ENCODE assay signal across 22 mouse cellular contexts in genomic region chr16:63528821-63529220, GRCm38 (mm10).
DNase-seq lines count a peak whose midpoint lies in the region; ATAC-seq and TF ChIP-seq lines count a peak whose summit lies in the region.
"Had no signal": no experiment of that assay in that cellular context is flagged by ENCODE, and none has a peak within 500 bp of the region (broad histone marks: within the 10 kb centered on the region; RNA-seq: fewer than 3 reads in every experiment).

No protein-coding gene starts in this region.

- no peak overlapping the region for H3K9ac ChIP-seq in forebrain, embryonic 14.5 days (ENCODE audit: low read length)
- H3K9ac ChIP-seq in forebrain, embryonic 13.5 days, result no peak overlapping the region
- H3K9ac ChIP-seq in stomach, embryonic 14.5 days (replicated peaks; ENCODE audit: low read depth, low read length), result no peak overlapping the region
- no peak overlapping the region for H3K9ac ChIP-seq in stomach, postnatal 0 days (ENCODE audit: low read length)
- H3K9ac ChIP-seq in stomach, embryonic 15.5 days, result no peak overlapping the region
- H3K9ac ChIP-seq: embryonic facial prominence, embryonic 12.5 days; forebrain, embryonic 12.5 days; forebrain, postnatal 0 days; hindbrain, embryonic 12.5 days; hindbrain, embryonic 15.5 days had no signal

- H3K27ac ChIP-seq in forebrain, embryonic 14.5 days (ENCODE audit: low read depth, low read length), result no peak overlapping the region
- H3K27ac ChIP-seq in forebrain, embryonic 13.5 days, result no peak overlapping the region
- H3K27ac ChIP-seq in stomach, embryonic 14.5 days (ENCODE audit: low read length), result peak overlapping the region; percentile 69
- no peak overlapping the region for H3K27ac ChIP-seq in stomach, postnatal 0 days (replicated peaks)
- 0 out of 2 replicates have a peak overlapping the region, but pooled peaks have one; percentile 37 for H3K27ac ChIP-seq in stomach, embryonic 15.5 days
- H3K27ac ChIP-seq: embryonic facial prominence, embryonic 12.5 days; forebrain, embryonic 12.5 days; gastrocnemius, adult 2 months; hindbrain, embryonic 12.5 days; hindbrain, embryonic 15.5 days had no signal

- H3K4me2 ChIP-seq in forebrain, embryonic 14.5 days (ENCODE audit: low read length), result no peak overlapping the region
- no peak overlapping the region for H3K4me2 ChIP-seq in forebrain, embryonic 13.5 days
- no peak overlapping the region for H3K4me2 ChIP-seq in stomach, embryonic 14.5 days (replicated peaks; ENCODE audit: low read depth, low read length)
- H3K4me2 ChIP-seq in stomach, postnatal 0 days (replicated peaks; ENCODE audit: low read depth), result no peak overlapping the region
- no peak overlapping the region for H3K4me2 ChIP-seq in stomach, embryonic 15.5 days
- H3K4me2 ChIP-seq: embryonic facial prominence, embryonic 12.5 days; forebrain, embryonic 12.5 days; heart, embryonic 11.5 days; hindbrain, embryonic 12.5 days; hindbrain, embryonic 15.5 days had no signal

- no peaks in the 10 kb centered on the region for H3K36me3 ChIP-seq in forebrain, embryonic 14.5 days (ENCODE audit: control insufficient read depth, insufficient read depth, low read length)
- H3K36me3 ChIP-seq in forebrain, embryonic 13.5 days (ENCODE audit: poor library complexity, severe bottlenecking), result no peaks in the 10 kb centered on the region
- H3K36me3 ChIP-seq in stomach, embryonic 14.5 days (ENCODE audit: control insufficient read depth, insufficient read depth, low read length), result no peaks in the 10 kb centered on the region
- H3K36me3 ChIP-seq in stomach, postnatal 0 days (ENCODE audit: control insufficient read depth, insufficient read depth, low read length), result no peaks in the 10 kb centered on the region
- no peaks in the 10 kb centered on the region for H3K36me3 ChIP-seq in stomach, embryonic 15.5 days
- H3K36me3 ChIP-seq: embryonic facial prominence, embryonic 12.5 days; forebrain, embryonic 12.5 days; hindbrain, embryonic 12.5 days; hindbrain, embryonic 15.5 days had no signal

- no peak for TF ChIP-seq EP300 in stomach, postnatal 0 days (optimal IDR thresholded peaks at IDR 0.05)

- H3K9me3 ChIP-seq in forebrain, embryonic 14.5 days (replicated peaks; ENCODE audit: control insufficient read depth, low read length), result no peaks in the 10 kb centered on the region
- H3K9me3 ChIP-seq in forebrain, embryonic 13.5 days (replicated peaks), result no peaks in the 10 kb centered on the region
- H3K9me3 ChIP-seq in stomach, embryonic 14.5 days (ENCODE audit: control insufficient read depth, low read depth, low read length), result no peaks in the 10 kb centered on the region
- no peaks in the 10 kb centered on the region for H3K9me3 ChIP-seq in stomach, postnatal 0 days (ENCODE audit: control insufficient read depth, low read length)
- H3K9me3 ChIP-seq in stomach, embryonic 15.5 days, result no peaks in the 10 kb centered on the region
- H3K9me3 ChIP-seq: embryonic facial prominence, embryonic 12.5 days; forebrain, embryonic 12.5 days; hindbrain, embryonic 12.5 days; hindbrain, embryonic 15.5 days had no signal

- no peaks in the 10 kb centered on the region for H3K27me3 ChIP-seq in forebrain, embryonic 14.5 days (replicated peaks; ENCODE audit: control insufficient read depth, insufficient read depth, low read length)
- H3K27me3 ChIP-seq in forebrain, embryonic 13.5 days, result no peaks in the 10 kb centered on the region
- no peaks in the 10 kb centered on the region for H3K27me3 ChIP-seq in stomach, embryonic 14.5 days (ENCODE audit: control insufficient read depth, insufficient read depth, low read length)
- H3K27me3 ChIP-seq in stomach, postnatal 0 days (ENCODE audit: control insufficient read depth, insufficient read depth, low read length), result no peaks in the 10 kb centered on the region
- H3K27me3 ChIP-seq in stomach, embryonic 15.5 days (replicated peaks), result no peaks in the 10 kb centered on the region
- H3K27me3 ChIP-seq: embryonic facial prominence, embryonic 12.5 days; forebrain, embryonic 12.5 days; hindbrain, embryonic 12.5 days; hindbrain, embryonic 15.5 days had no signal

- no peak overlapping the region for H3K4me3 ChIP-seq in forebrain, embryonic 14.5 days (ENCODE audit: low read depth, low read length)
- no peak overlapping the region for H3K4me3 ChIP-seq in forebrain, embryonic 13.5 days
- H3K4me3 ChIP-seq in stomach, embryonic 14.5 days (ENCODE audit: low read depth, low read length), result no peak overlapping the region
- H3K4me3 ChIP-seq in stomach, postnatal 0 days (ENCODE audit: low read depth, low read length), result no peak overlapping the region
- H3K4me3 ChIP-seq in stomach, embryonic 15.5 days (replicated peaks), result no peak overlapping the region
- H3K4me3 ChIP-seq: embryonic facial prominence, embryonic 12.5 days; erythroblast, embryonic 14.5 days; forebrain, embryonic 12.5 days; gastrocnemius, adult 2 months; hindbrain, embryonic 12.5 days; hindbrain, embryonic 15.5 days had no signal

- peak; percentile 46; the same call in 1 of the 2 replicates for ATAC-seq in forebrain, embryonic 14.5 days
- ATAC-seq in forebrain, embryonic 13.5 days, result no peak
- no peak for ATAC-seq in stomach, embryonic 14.5 days (ENCODE audit: insufficient number of reproducible peaks, insufficient read depth, low FRiP score, low read depth)
- ATAC-seq in stomach, postnatal 0 days (ENCODE audit: low FRiP score, low TSS enrichment), result no peak
- ATAC-seq in stomach, embryonic 15.5 days (ENCODE audit: insufficient read depth, low FRiP score, low read depth), result no peak
- ATAC-seq: CD4-positive, CD25-positive, alpha-beta regulatory T cell, adult 4 months; forebrain, postnatal 0 days had no signal

- peak; percentile 45 for DNase-seq in forebrain, embryonic 14.5 days (ENCODE audit: low spot score)
- DNase-seq in stomach, postnatal 0 days (ENCODE audit: low spot score), result no peak
- DNase-seq in thymus, postnatal 10 days (ENCODE audit: low spot score in 2 of 2), result no peak
- DNase-seq: adrenal gland, adult 2 months; adrenal gland, postnatal 25 days; cerebellum, adult 18-20 months; cerebellum, adult 9-10 months; cerebellum, postnatal 14 days; forebrain, postnatal 0 days; gastrocnemius, adult 2 months; gastrocnemius, postnatal 14 days; heart, adult 11 months had no signal

- TF ChIP-seq CTCF in stomach, postnatal 0 days (IDR thresholded peaks at IDR 0.05; ENCODE audit: low read depth), result no peak

- 48% methylated on average over 2 of the region's 2 CpGs for WGBS in forebrain, embryonic 14.5 days
- WGBS in forebrain, embryonic 13.5 days, result 51% methylated on average over 2 of the region's 2 CpGs
- 28% methylated on average over 2 of the region's 2 CpGs for WGBS in stomach, embryonic 14.5 days
- 28% methylated on average over 2 of the region's 2 CpGs for WGBS in stomach, postnatal 0 days
- WGBS in stomach, embryonic 15.5 days, result 40% methylated on average over 2 of the region's 2 CpGs

- H3K4me1 ChIP-seq in forebrain, embryonic 14.5 days (ENCODE audit: control insufficient read depth, insufficient read depth, low read length), result no peaks in the 10 kb centered on the region
- H3K4me1 ChIP-seq in forebrain, embryonic 13.5 days, result no peaks in the 10 kb centered on the region
- no peaks in the 10 kb centered on the region for H3K4me1 ChIP-seq in stomach, embryonic 14.5 days (ENCODE audit: control insufficient read depth, insufficient read depth, low read length)
- no peaks in the 10 kb centered on the region for H3K4me1 ChIP-seq in stomach, postnatal 0 days (replicated peaks; ENCODE audit: control insufficient read depth, insufficient read depth)
- H3K4me1 ChIP-seq in stomach, embryonic 15.5 days, result no peaks in the 10 kb centered on the region
- H3K4me1 ChIP-seq: embryonic facial prominence, embryonic 12.5 days; forebrain, embryonic 12.5 days; hindbrain, embryonic 12.5 days; hindbrain, embryonic 15.5 days had no signal

Comparison
In these comparisons a context has a peak if more than half of its experiments do, and no peak if none do; other contexts are left out.
1. H3K27ac ChIP-seq: peak in stomach, embryonic 14.5 days (single experiment) and stomach, embryonic 15.5 days (single experiment); none in forebrain, embryonic 14.5 days (single experiment), forebrain, embryonic 13.5 days (single experiment) and stomach, postnatal 0 days (single experiment).